Mouse (Mus musculus) heart, postnatal 25 days (tissue): ENCODE measurements around the gene Cntn6. TPM values are rescaled to one million over a fixed set of nuclear protein-coding genes. Genes with fewer than 3 reads are reported as not detected.

Experiments
- DNase-seq: peaks from one replicate; pipeline ENCODE4 v3.0.0; 2022; ENCODE audit warnings: low spot score
- intact Hi-C: fragments of 180-260 bp; cut with DNase I; formaldehyde crosslinking; loops from one replicate; pipeline ENCODE4 v1.15.1; 2025
- total RNA-seq, 2 experiments: library from RNA; stranded (reverse); gene quantifications; 2 replicates each; pipeline ENCODE4 v1.2.3; 2021

Cntn6 gene
- total RNA-seq, 2 experiments from 2014 or later, result not detected

DNA sequence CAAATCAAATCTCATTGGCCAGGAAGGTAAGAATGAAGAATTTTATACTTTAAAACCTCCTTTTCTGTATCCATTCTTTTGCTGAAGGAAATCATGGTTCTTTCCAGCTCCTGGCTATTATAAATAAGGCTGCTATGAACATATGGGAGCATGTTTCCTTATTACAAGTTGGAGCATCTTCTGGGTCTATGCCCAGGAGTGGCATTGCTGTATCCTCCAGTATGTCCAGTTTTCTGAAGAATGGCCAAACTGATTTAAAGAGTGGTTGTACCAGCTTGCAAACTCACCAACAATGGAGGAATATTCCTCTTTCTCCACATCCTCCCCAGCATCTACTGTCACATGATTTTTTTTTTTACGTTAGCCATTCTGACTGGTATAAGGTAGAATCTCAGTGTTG lies 241.7 kb downstream of the Cntn6 start:
- no peak for DNase-seq

DNA sequence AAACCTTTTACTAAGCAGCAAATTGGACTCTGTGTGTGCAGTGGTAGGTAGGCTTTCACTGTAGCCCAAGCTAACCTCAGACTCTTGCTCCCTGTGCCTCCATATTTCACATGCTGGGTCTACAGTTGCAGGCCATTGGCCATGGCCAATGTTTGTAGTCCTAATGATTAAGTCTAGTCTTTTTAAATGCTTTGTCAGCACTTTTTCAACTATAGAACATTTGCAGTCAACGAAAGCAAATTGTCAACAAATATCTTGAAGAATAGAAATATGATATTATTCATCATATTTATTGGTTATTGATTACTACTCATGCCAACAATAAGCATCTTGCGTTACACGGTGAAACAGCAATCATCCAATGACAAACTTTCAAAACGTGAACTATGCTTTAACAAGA lies 246.4 kb downstream of the Cntn6 start:
- intact Hi-C loops, result no loop called here
- DNase-seq, result no peak

More for the DNA sequence above, 241.7 kb downstream of the Cntn6 start:
- intact Hi-C loops, result no loop called here

DNA sequence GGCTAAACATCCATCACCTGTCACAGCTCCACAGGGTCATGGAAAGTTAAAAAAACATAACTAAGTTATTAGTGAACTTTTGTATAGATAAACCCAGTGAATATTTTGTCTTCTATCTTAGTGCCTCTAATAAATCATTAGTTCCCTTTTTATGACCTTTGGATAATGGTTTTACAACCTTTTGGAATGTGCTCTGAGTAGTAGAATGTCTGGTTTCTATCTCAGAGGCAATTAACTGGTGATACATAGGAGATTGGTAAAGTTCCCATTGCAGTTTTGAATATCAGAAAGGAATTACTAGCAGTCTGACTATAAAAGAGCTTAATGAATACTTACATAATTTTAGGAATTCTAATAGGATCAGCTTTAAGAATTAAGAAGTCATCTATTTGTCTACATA lies 265.5 kb downstream of the Cntn6 start:
- DNase-seq, result no peak
- intact Hi-C loops, result no loop called here

DNA sequence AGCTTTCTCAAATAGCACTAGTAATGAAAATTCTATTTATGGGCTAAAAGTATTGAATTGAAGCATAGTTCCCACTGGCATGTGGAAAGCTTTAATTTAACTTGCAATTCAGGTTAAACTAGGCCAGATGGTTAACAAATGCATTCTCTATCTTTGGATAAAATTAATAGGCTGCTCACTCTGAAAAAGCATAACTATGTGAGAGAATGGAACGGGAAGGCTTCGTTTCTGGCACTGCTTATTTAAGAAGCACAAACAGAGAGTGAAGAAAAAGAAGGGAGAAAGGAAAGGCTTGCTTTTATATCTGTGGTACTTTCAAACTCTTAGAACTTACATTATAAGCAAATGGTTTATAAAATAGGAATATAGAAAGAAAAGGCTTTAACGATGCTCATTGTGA lies 268.6 kb downstream of the Cntn6 start:
- DNase-seq, result no peak
- intact Hi-C loops, result no loop called here

DNA sequence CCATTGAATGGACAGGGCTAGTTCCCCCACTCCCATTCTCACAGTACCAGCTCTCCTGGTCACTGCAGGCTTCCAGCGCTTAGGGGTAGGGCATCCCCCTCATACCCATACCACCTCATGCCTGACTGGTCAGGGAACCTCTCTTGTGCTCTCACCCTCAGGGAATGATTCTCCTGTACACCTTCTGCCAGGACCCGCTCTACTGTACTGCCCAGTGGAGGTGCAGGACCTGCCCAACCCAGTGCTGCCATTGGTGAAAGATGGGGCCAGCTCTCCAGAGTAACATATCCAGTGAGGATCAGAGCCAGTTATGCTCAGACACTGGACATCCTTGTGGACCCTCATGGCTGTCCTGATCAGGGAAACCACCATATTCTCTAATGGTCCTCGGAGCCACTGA lies 291.3 kb downstream of the Cntn6 start:
- intact Hi-C loops, result no loop called here
- DNase-seq, result no peak

DNA sequence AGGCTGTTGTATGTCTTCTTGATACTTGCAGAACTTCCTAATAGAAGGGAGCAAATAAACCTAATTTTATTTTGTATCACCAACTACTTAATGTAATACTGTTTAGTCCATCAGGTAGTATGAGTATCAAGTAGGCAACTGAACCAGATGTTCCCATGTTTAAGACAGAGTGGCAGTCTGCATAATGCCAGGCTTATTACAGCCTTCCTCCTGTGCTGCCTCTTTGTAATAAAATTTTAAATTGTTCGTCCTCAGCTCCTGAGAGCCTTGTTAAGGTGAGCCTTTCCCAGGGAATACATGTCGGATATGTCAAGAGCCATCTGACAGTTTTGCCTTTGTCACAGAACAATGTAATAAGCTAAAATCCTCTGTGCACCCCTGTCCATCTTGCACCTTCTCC lies 294.9 kb downstream of the Cntn6 start:
- intact Hi-C loops, result no loop called here
- no peak for DNase-seq

DNA sequence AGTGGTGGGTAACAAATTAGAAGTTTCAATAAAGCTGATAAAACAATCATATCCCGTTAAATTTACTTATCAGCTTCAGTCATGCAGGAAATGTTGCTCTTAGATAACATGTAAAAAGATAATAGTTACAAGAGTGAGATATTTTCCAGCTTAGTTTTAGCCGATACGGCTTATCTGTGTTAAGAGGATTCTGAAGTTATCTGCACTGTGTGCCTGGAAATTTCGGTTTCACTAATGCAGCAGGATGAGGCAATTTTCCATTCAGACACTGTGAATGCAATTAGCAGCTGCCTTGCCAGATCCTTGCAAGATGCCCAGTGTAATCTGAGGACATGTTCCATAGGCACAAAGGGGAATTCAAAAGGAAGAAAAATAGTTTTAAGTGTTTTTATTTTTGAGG lies 315.9 kb downstream of the Cntn6 start:
- intact Hi-C loops, result no loop called here
- DNase-seq, result no peak

DNA sequence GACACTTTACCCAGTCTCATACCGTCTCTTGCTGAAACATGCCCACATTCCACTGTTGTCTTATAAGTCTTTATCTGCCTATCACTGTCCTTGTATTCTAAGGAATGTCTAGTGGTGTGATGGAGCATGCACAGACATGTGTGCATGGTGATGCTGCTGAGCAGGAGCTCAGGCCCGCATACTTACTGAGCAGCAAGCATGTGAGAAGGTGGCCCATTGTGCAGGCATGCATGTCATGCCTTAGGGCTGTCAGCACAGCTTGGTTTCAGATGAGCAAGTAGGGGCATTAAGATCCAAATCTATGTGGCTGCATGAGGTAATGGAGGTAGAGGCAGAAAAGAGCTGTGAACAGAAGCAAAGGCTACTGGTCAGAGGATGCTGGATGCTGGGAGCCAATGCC lies 323.0 kb downstream of the Cntn6 start:
- intact Hi-C loops, result no loop called here

DNA sequence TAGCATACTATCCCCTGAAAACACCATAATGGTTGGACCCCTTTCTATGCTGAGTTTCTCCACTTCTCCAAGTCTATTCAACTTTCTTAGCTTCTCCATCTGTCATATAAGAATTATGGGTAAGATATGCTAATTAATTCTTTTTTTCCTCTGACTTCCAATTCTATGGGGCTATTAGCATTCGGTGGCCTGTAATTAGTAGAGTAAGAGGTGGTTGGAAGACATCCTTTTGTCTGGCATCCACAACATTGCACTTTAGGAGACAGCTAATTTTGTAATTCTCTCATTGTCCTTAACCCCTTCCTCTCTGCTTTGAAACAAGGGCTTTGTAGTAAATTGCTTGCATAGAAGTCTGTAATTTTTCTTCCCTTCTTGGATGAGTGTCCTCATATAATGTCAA lies 387.1 kb downstream of the Cntn6 start:
- intact Hi-C loops, result no loop called here
- no peak for DNase-seq

More for the DNA sequence above, 323.0 kb downstream of the Cntn6 start:
- no peak for DNase-seq

DNA sequence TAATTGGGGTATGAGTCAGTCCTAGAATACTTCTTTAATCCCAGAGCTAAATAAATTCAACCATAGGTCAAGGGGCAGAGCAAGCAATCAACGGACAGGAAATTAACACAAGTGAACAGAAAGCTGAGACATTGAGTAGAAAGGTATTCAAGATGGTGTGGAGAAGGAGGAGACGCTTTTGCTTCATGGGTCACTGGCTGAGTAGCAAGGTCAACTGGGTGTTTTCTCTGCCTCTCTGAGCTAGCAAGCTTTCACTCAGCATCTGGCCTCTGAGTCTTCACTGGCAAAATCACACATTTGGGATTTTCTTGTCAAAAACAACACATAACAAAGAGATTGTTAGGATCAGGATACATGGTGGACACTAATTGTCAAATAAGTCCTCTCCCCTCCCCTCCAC lies 391.4 kb downstream of the Cntn6 start:
- intact Hi-C loops, result no loop called here
- DNase-seq, result no peak

DNA sequence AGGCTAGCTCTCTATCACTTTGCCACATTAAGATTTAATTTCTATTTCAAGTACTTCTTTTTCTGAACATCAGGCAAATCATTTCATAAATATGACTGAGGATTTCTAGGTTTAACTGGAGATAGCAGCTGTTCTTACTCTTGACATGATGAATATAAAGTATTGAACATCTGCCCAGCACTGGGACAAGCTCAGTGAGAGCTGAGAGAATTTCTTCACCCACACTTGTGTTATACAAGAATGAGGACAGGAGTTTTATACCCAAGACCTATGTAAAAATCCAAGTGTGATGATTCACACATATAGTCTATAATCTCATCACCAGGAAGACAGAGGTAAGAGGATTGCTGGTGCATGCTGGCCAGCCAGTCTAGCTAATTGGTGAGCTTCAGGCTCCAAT lies 393.2 kb downstream of the Cntn6 start:
- intact Hi-C loops, result no loop called here
- no peak for DNase-seq

DNA sequence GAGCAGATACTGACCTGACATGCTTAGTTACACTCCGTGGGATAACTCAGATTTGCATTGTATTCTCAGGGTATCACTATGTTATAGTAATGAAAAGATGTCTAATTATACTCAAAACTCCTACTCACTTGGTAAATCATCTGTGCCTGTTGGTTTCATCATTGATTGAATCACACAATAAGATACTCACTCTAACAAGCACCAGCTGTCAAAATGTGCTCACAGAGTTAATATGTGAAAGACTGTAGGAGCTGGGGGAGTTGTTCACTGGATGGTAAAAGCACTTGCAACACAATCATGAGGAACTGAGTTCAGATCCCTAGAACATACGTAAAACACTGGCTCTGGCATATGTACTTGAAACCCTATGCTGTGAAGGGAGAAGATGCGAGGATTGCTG lies 398.5 kb downstream of the Cntn6 start:
- no peak for DNase-seq
- intact Hi-C loops, result no loop called here
